Mouse (Mus musculus) liver, embryonic 11.5 days (tissue): ENCODE measurements around the gene Prex1. TPM values are rescaled to one million over a fixed set of nuclear protein-coding genes. Genes with fewer than 3 reads are reported as not detected.
A peak's percentile ranks its signal among the peaks of the same experiment; 100 is the strongest.

Experiments
- ATAC-seq: fragments of 200-750 bp; cut with Nextera tagmentation; replicated peaks from 2 replicates; pipeline ENCODE4 v1.8.0; 2017; ENCODE audit warnings: moderate number of reproducible peaks, mild to moderate bottlenecking, moderate TSS enrichment, moderate library complexity; ENCODE audit not compliant: low FRiP score
- DNase-seq: peaks from one replicate; pipeline ENCODE4 v3.0.0-alpha.2; 2017; ENCODE audit warnings: low spot score
- H3K27ac ChIP-seq: fragments of 300-500 bp; sonication (generic); 2 replicates; pipeline ENCODE4 v1.5.1; 2014; ENCODE audit warnings: mild to moderate bottlenecking, low read depth, low read length, control low read depth
- H3K27me3 ChIP-seq: fragments of 300-500 bp; sonication (generic); replicated peaks from 2 replicates; pipeline ENCODE4 v1.6.1; 2014; ENCODE audit warnings: low read length, mixed read lengths; ENCODE audit not compliant: control insufficient read depth, insufficient read depth
- H3K36me3 ChIP-seq: fragments of 300-500 bp; sonication (generic); 2 replicates; pipeline ENCODE4 v1.6.1; 2014; ENCODE audit warnings: mild to moderate bottlenecking, low read length, moderate library complexity, mixed read lengths; ENCODE audit not compliant: control insufficient read depth, insufficient read depth
- H3K4me1 ChIP-seq: fragments of 300-500 bp; sonication (generic); replicated peaks from 2 replicates; pipeline ENCODE4 v1.6.1; 2014; ENCODE audit warnings: low read length, mixed read lengths; ENCODE audit not compliant: control insufficient read depth, insufficient read depth
- H3K4me2 ChIP-seq: fragments of 300-500 bp; sonication (generic); 2 replicates; pipeline ENCODE4 v1.6.1; 2014; ENCODE audit warnings: mild to moderate bottlenecking, control low read depth, moderate library complexity
- H3K4me3 ChIP-seq: fragments of 300-500 bp; sonication (generic); 2 replicates; pipeline ENCODE4 v1.5.1; 2014; ENCODE audit warnings: low read depth, low read length, control low read depth
- H3K9ac ChIP-seq: fragments of 300-500 bp; sonication (generic); 2 replicates; pipeline ENCODE4 v1.6.1; 2014; ENCODE audit warnings: low read depth, low read length, control low read depth
- H3K9me3 ChIP-seq: fragments of 300-500 bp; sonication (generic); 2 replicates; pipeline ENCODE4 v1.6.1; 2016; ENCODE audit warnings: low read length, inconsistent platforms, mixed read lengths; ENCODE audit not compliant: control insufficient read depth
- WGBS: fragments of 180-500 bp; shearing (Covaris S2); extraction: QIAGEN DNeasy Blood & Tissue Kit; methylation state at CpG from one replicate; pipeline ENCODE4 v1.1.7; 2014; 5-methylcytosine and 5-hydroxymethylcytosine counted together
- polyA plus RNA-seq: library from polyadenylated mRNA; unstranded; fragments of >200 nt; fragmentation: Nextera tagmentation; extraction: Ambion mirVana; gene quantifications from 2 replicates; pipeline ENCODE4 v1.2.1, GENCODE M21; 2014

The Prex1 gene
- polyA plus RNA-seq, 1 experiment from 2014 or later, result 16.1 TPM

DNA sequence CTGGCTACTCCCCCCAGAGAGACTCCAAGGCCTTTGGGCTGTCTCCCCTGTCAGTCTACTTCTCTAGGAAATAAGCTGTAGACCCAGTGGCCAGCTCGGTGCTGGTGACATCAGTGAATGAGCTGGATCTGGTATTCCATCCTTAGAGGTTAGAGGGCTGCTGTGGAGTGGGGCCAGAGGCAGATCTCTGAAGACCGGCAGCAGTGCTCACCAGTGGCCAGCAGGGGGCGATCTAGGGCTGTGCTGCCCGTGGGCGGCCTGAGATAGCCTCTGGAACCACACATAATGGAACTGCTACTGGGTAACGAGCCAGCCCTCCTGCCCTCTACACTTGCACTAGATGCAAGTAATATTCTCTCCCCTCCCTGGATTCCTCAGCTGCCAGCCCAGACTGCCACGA is 138.7 kb downstream of the Prex1 start:
- Histone ChIP-seq H3K9ac (no peak overlapping the region), H3K4me2 (no peak overlapping the region), H3K36me3 (no peaks in the 10 kb centered on the region), H3K27me3 (no peaks in the 10 kb centered on the region), H3K4me1 (no peaks in the 10 kb centered on the region), H3K9me3 (no peaks in the 10 kb centered on the region), H3K27ac (no peak overlapping the region), H3K4me3 (no peak overlapping the region)
- WGBS, result 20% methylated on average over 7 of the region's 7 CpGs
- ATAC-seq, result peak; percentile 19; the same call in 1 of the 2 replicates
- peak; percentile 71 for DNase-seq

DNA sequence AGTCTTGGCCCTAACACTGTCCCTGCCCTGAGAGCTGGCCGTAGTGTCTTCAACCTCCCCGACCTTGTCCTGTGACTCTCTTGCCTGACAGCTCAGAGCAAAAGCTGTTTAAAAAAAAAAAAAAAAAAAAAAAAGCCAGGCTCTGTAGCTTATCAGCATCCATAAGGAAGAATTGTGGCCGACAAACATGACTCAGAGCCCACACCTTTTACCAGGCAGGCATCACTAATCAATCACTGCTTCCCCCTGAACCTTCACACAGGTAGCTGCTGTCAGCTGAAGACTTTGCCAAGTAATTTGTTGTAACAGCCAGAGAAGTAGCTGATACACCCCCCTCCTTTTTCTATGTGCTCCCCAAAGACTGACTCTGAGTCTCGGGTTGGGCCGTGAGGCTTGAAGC is 140.0 kb downstream of the Prex1 start:
- 68% methylated on average over 5 of the region's 5 CpGs for WGBS
- Histone ChIP-seq H3K27me3 (no peaks in the 10 kb centered on the region), H3K9ac (no peak overlapping the region), H3K4me1 (no peaks in the 10 kb centered on the region), H3K36me3 (0 out of 2 replicates have a peak, but pooled peaks cover 3% of the 10 kb centered on the region), H3K9me3 (no peaks in the 10 kb centered on the region), H3K4me3 (no peak overlapping the region), H3K4me2 (no peak overlapping the region), H3K27ac (no peak overlapping the region)
- ATAC-seq, result no peak
- DNase-seq, result no peak

DNA sequence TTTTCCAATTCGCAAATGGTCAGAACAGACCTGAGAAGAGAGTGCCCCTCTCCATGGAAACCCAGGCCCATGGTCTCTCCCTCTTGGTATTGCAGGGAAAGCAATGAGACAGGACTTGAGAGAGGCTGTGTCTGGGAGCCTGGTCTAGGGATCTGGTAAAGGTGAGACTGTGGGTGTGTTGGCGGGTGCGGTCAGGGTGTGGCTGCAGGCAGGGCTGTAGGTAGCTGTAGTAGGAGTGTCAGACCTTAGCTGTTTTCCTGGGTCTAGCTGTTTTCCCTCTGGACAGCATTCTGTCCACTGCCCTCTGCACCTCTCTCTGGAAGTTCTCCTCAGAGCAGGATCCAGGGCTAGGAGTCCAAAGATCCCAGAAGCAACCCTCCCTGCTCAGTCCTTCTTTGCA is 141.3 kb downstream of the Prex1 start:
- Histone ChIP-seq H3K4me3 (no peak overlapping the region), H3K4me1 (no peaks in the 10 kb centered on the region), H3K36me3 (0 out of 2 replicates have a peak, but pooled peaks cover 3% of the 10 kb centered on the region), H3K4me2 (no peak overlapping the region), H3K9me3 (no peaks in the 10 kb centered on the region), H3K27me3 (no peaks in the 10 kb centered on the region), H3K9ac (no peak overlapping the region), H3K27ac (no peak overlapping the region)
- ATAC-seq (no peak), DNase-seq (no peak)
- WGBS, result 87% methylated on average over 3 of the region's 3 CpGs

DNA sequence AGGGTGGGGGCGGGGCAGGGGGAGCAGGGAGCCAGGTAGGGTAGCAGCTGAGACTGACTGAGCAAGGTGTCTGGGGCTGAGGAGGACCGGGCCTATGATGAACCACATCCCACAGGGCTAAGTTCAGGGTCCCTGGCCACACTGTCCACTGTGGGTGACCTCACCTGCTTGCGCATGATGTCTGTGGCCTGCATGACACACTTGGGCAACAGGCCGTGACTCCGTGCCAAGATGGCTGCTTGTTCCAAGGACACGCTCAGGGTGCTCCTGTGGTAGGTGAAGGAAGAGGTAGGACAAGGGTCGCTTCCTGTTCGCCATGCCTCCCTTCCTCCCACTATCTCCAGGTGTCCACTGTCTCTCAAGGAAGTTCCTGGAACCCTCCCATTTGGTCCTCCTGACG is 144.4 kb downstream of the Prex1 start:
- DNase-seq, result no peak
- Histone ChIP-seq H3K4me2 (no peak overlapping the region), H3K9ac (no peak overlapping the region), H3K27ac (no peak overlapping the region), H3K4me3 (no peak overlapping the region), H3K36me3 (0 out of 2 replicates have a peak, but pooled peaks cover 3% of the 10 kb centered on the region), H3K27me3 (no peaks in the 10 kb centered on the region), H3K4me1 (no peaks in the 10 kb centered on the region), H3K9me3 (no peaks in the 10 kb centered on the region)
- no peak for ATAC-seq
- WGBS, result 87% methylated on average over 9 of the region's 9 CpGs

DNA sequence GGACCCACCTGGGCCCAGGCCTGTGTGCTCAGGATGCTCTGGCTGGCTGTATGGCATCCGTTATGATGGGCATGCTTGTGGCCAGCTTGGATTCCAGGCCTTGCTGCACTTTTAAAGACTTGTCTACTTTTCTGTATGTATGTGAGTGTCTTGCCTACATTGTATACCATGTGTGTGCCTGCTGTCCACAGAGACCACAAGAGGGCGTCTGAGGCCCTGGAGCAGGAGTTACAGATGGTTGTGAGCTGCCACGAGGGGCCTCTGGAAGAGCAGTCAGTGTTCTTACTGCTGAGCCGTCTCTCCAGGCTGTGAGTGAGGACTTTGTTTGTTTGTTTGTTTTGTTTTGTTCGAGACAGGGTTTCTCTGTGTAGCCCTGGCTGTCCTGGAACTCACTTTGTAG is 148.1 kb downstream of the Prex1 start:
- Histone ChIP-seq H3K27me3 (no peaks in the 10 kb centered on the region), H3K9me3 (no peaks in the 10 kb centered on the region), H3K9ac (no peak overlapping the region), H3K4me3 (no peak overlapping the region), H3K4me1 (peaks cover 2% of the 10 kb centered on the region; the same call in 1 of the 2 replicates), H3K27ac (no peak overlapping the region), H3K36me3 (0 out of 2 replicates have a peak, but pooled peaks cover 3% of the 10 kb centered on the region), H3K4me2 (no peak overlapping the region)
- DNase-seq (no peak), ATAC-seq (no peak)
- WGBS, result 66% methylated on average over 5 of the region's 5 CpGs

DNA sequence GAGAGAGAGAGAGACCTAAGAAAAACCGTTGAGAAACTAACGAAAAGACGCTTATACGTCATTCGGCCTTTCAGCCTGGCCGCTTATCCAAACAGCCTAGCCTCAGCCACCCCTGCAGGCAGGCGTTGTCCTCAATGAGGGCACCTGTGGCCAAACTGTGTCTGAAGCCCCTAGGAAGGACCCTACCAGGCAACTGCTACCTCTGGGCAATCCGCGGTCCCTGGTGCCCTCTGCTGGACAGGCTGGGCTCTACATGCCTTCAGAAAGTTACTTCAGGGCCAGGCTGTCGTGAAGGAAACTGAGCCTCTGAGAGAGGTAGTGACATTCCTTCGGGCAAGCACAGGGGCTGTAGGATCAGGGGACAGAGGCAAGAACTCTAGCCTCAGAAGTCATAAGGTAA is 149.2 kb downstream of the Prex1 start:
- H3K27me3 ChIP-seq, result no peaks in the 10 kb centered on the region
- H3K9me3 ChIP-seq, result no peaks in the 10 kb centered on the region
- peak overlapping the region; percentile 14; the same call in 1 of the 2 replicates for H3K9ac ChIP-seq
- peak overlapping the region; percentile 61 for H3K4me2 ChIP-seq
- ATAC-seq (peak; percentile 30; the same call in 1 of the 2 replicates), DNase-seq (peak; percentile 80)
- whole genome bisulfite sequencing, result 7% methylated on average over 11 of the region's 11 CpGs
- peaks cover 2% of the 10 kb centered on the region; the same call in 1 of the 2 replicates for H3K4me1 ChIP-seq
- H3K36me3 ChIP-seq, result 0 out of 2 replicates have a peak, but pooled peaks cover 3% of the 10 kb centered on the region
- no peak overlapping the region for H3K27ac ChIP-seq
- peak overlapping the region; percentile 28 for H3K4me3 ChIP-seq

DNA sequence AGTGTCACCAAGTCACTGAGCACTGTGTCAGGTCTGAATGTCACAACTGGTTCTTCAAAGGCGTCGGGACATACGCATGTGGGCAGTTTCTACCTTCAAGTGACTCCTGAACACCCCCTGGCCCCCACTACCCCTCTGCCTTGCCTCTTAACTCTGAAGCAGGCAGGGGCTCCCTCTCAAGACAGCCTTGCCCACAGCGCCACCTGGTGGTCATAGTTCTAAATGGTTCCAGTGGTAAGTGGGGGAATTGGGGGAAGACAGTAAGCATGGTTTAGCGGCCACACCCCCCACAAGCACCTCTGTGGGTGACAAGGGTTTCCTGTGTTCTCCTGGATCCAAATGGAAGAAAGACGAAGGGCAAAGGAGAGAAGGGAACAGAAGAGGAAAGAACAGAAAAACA is 149.7 kb downstream of the Prex1 start:
- H3K27ac ChIP-seq, result no peak overlapping the region
- DNase-seq, result peak; percentile 84
- peaks cover 2% of the 10 kb centered on the region; the same call in 1 of the 2 replicates for H3K4me1 ChIP-seq
- 16% methylated on average over 6 of the region's 6 CpGs for WGBS
- no peaks in the 10 kb centered on the region for H3K9me3 ChIP-seq
- peak overlapping the region; percentile 61 for H3K4me2 ChIP-seq
- ATAC-seq, result no peak
- H3K9ac ChIP-seq, result no peak overlapping the region
- H3K4me3 ChIP-seq, result peak overlapping the region; percentile 28
- no peaks in the 10 kb centered on the region for H3K27me3 ChIP-seq
- 0 out of 2 replicates have a peak, but pooled peaks cover 2% of the 10 kb centered on the region for H3K36me3 ChIP-seq

DNA sequence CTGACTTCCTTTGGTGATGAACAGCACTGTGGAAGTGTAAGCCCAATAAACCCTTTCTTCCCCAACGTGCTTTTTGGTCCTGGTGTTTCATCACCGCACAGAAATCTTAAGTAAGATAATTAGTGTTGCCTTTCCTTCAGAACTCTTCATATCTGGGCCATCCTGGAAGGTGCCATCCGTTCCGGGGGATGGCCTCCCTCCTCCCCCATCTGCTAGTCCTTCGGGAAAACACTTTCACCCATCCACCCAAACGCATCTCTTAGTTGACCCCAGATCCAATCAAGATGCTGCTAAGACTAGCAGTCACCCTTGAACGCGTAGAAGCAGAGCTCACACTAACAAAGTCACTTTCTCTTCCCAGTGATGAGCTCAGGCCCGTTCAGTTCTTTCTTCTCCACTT is 150.6 kb downstream of the Prex1 start:
- DNase-seq (no peak), ATAC-seq (no peak)
- 84% methylated on average over 9 of the region's 9 CpGs for WGBS
- no peak overlapping the region for H3K27ac ChIP-seq
- H3K36me3 ChIP-seq, result no peaks in the 10 kb centered on the region
- peaks cover 2% of the 10 kb centered on the region; the same call in 1 of the 2 replicates for H3K4me1 ChIP-seq
- H3K4me3 ChIP-seq, result no peak overlapping the region
- H3K9me3 ChIP-seq, result no peaks in the 10 kb centered on the region
- no peaks in the 10 kb centered on the region for H3K27me3 ChIP-seq
- no peak overlapping the region for H3K9ac ChIP-seq
- no peak overlapping the region for H3K4me2 ChIP-seq

DNA sequence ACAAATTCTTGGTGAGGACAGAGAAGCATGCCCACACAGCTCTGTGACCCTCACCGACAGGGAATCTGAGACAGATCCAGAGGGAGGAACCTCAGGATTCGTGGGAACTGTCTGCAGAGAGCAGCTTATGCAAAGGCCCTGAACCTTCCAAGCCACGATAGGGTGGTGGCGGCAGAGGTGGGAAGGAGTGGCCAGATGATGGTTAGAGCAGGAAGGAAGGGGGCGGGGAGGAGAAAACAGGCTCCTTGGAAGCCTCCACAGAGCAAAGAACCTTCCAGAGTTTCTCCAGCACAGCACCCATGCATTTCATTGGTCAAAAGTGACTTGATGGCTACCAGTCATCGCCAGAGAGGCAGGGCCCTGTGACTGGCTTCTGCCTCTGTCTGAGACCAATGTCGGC is 151.9 kb downstream of the Prex1 start:
- H3K9ac ChIP-seq, result no peak overlapping the region
- no peaks in the 10 kb centered on the region for H3K9me3 ChIP-seq
- H3K4me1 ChIP-seq, result peaks cover 2% of the 10 kb centered on the region; the same call in 1 of the 2 replicates
- ATAC-seq (no peak), DNase-seq (no peak)
- H3K36me3 ChIP-seq, result no peaks in the 10 kb centered on the region
- no peak overlapping the region for H3K4me2 ChIP-seq
- H3K27me3 ChIP-seq, result no peaks in the 10 kb centered on the region
- no peak overlapping the region for H3K4me3 ChIP-seq
- H3K27ac ChIP-seq, result no peak overlapping the region
- 38% methylated on average over 7 of the region's 7 CpGs for WGBS
